Mouse (Mus musculus): ENCODE results near the gene Cox5b. TPM values are rescaled to one million over a fixed set of nuclear protein-coding genes. Genes with fewer than 3 reads are reported as not detected.
"Not testable (repeated sequence)": the region's sequence is repeated elsewhere in the genome, so short reads cannot be mapped to it uniquely, and the experiment has no call there.

Cox5b gene
- polyA plus RNA-seq, 1 experiment from 2014 or later = 496 TPM

- not testable (repeated sequence) for H3K9me3 ChIP-seq; H3K27me3 ChIP-seq (ENCODE audit: poor library complexity, severe bottlenecking)
- 78% methylated on average over 4 of the region's 4 CpGs for WGBS
These were observed 23.2 kb upstream of the Cox5b start for GRCm38 (mm10) chr1:36668007-36668406.

GRCm38 (mm10) chr1:36670256-36670655 lies 21.0 kb upstream of the Cox5b start:
- no peaks in the 10 kb centered on the region for H3K9me3 ChIP-seq
- 74% methylated on average over 4 of the region's 4 CpGs for WGBS
- H3K27me3 ChIP-seq (ENCODE audit: poor library complexity, severe bottlenecking) = no peaks in the 10 kb centered on the region
- peaks cover 13% of the 10 kb centered on the region for H3K4me1 ChIP-seq
- H3K27ac ChIP-seq = no peak overlapping the region
- H3K36me3 ChIP-seq (replicated peaks) = no peaks in the 10 kb centered on the region
- no peak overlapping the region for H3K4me3 ChIP-seq
- no peak for DNase-seq (ENCODE audit: extremely low spot score, low spot score)

More at GRCm38 (mm10) chr1:36668007-36668406, 23.2 kb upstream of the Cox5b start:
- H3K4me1 ChIP-seq = peaks cover 12% of the 10 kb centered on the region
- not testable (repeated sequence) for DNase-seq (ENCODE audit: extremely low spot score, low spot score); H3K36me3 ChIP-seq (replicated peaks); H3K4me3 ChIP-seq; H3K27ac ChIP-seq

GRCm38 (mm10) chr1:36671260-36671659 lies 20.0 kb upstream of the Cox5b start:
- Histone ChIP-seq H3K27ac (no peak overlapping the region), H3K36me3 (replicated peaks) (no peaks in the 10 kb centered on the region), H3K4me1 (0 out of 2 replicates have a peak, but pooled peaks cover 5% of the 10 kb centered on the region), H3K4me3 (no peak overlapping the region), H3K27me3 (ENCODE audit: poor library complexity, severe bottlenecking) (no peaks in the 10 kb centered on the region), H3K9me3 (no peaks in the 10 kb centered on the region)
- 92% methylated on average over 10 of the region's 10 CpGs for WGBS
- DNase-seq (ENCODE audit: extremely low spot score, low spot score) = no peak

- no peak overlapping the region for H3K27ac ChIP-seq
- no peak overlapping the region for H3K4me3 ChIP-seq
- no peaks in the 10 kb centered on the region for H3K9me3 ChIP-seq
- H3K4me1 ChIP-seq = 0 out of 2 replicates have a peak, but pooled peaks cover 5% of the 10 kb centered on the region
- DNase-seq (ENCODE audit: extremely low spot score, low spot score) = no peak
- WGBS = 57% methylated on average over 16 of the region's 16 CpGs
- H3K36me3 ChIP-seq (replicated peaks) = no peaks in the 10 kb centered on the region
- H3K27me3 ChIP-seq (ENCODE audit: poor library complexity, severe bottlenecking) = no peaks in the 10 kb centered on the region
These were observed 18.4 kb upstream of the Cox5b start for GRCm38 (mm10) chr1:36672648-36673350.

- H3K4me1 ChIP-seq = 0 out of 2 replicates have a peak, but pooled peaks cover 5% of the 10 kb centered on the region
- no peak overlapping the region for H3K27ac ChIP-seq
- 76% methylated on average over 3 of the region's 3 CpGs for WGBS
- no peaks in the 10 kb centered on the region for H3K9me3 ChIP-seq
- no peaks in the 10 kb centered on the region for H3K27me3 ChIP-seq (ENCODE audit: poor library complexity, severe bottlenecking)
- no peak for DNase-seq (ENCODE audit: extremely low spot score, low spot score)
- H3K4me3 ChIP-seq = no peak overlapping the region
- no peaks in the 10 kb centered on the region for H3K36me3 ChIP-seq (replicated peaks)
These were observed 16.3 kb upstream of the Cox5b start for GRCm38 (mm10) chr1:36674936-36675335.

- H3K4me1 ChIP-seq = peaks cover 14% of the 10 kb centered on the region
- H3K4me3 ChIP-seq = no peak overlapping the region
- H3K36me3 ChIP-seq (replicated peaks) = no peaks in the 10 kb centered on the region
- 41% methylated on average over 7 of the region's 7 CpGs for WGBS
- H3K27me3 ChIP-seq (ENCODE audit: poor library complexity, severe bottlenecking) = no peaks in the 10 kb centered on the region
- peaks cover 6% of the 10 kb centered on the region; the same call in 1 of the 2 replicates for H3K9me3 ChIP-seq
- H3K27ac ChIP-seq = no peak overlapping the region
- no peak for DNase-seq (ENCODE audit: extremely low spot score, low spot score)
These were observed 10.4 kb upstream of the Cox5b start for GRCm38 (mm10) chr1:36680893-36681292.

- Histone ChIP-seq H3K27ac (no peak within 1 kb of the TSS; the same call in none of the 2 replicates), H3K36me3 (replicated peaks) (no peaks in the 10 kb centered on the region), H3K4me3 (no peak within 1 kb of the TSS), H3K9me3 (peaks cover 6% of the 10 kb centered on the region; the same call in 1 of the 2 replicates), H3K27me3 (ENCODE audit: poor library complexity, severe bottlenecking) (no peaks in the 10 kb centered on the region), H3K4me1 (peaks cover 14% of the 10 kb centered on the region)
- no peak for DNase-seq (ENCODE audit: extremely low spot score, low spot score)
- WGBS = 93% methylated on average over 39 of the region's 39 CpGs
These were observed 8.5 kb upstream of the Cox5b start, which contains the start of gene Fam178b for GRCm38 (mm10) chr1:36682620-36683355. Gene Fam178b, minus strand, starts transcription at chr1:36683183.

- peak; percentile 71 for DNase-seq (ENCODE audit: extremely low spot score, low spot score)
- no peak overlapping the region for H3K4me3 ChIP-seq
- WGBS = 14% methylated on average over 13 of the region's 13 CpGs
- peak overlapping the region; percentile 20 for H3K27ac ChIP-seq
- H3K4me1 ChIP-seq = peaks cover 14% of the 10 kb centered on the region
- H3K27me3 ChIP-seq (ENCODE audit: poor library complexity, severe bottlenecking) = no peaks in the 10 kb centered on the region
- H3K36me3 ChIP-seq (replicated peaks) = no peaks in the 10 kb centered on the region
- peaks cover 6% of the 10 kb centered on the region; the same call in 1 of the 2 replicates for H3K9me3 ChIP-seq
These were observed 7.3 kb upstream of the Cox5b start for GRCm38 (mm10) chr1:36683810-36684467.

- WGBS = 61% methylated on average over 11 of the region's 11 CpGs
- H3K27ac ChIP-seq = peak overlapping the region; percentile 87
These were observed 496 bp upstream of the Cox5b start for GRCm38 (mm10) chr1:36690671-36691235.

GRCm38 (mm10) chr1:36694871-36695270 lies 3.6 kb downstream of the Cox5b start:
- Histone ChIP-seq H3K27ac (no peak overlapping the region), H3K36me3 (replicated peaks) (peaks cover 45% of the 10 kb centered on the region), H3K4me1 (peaks cover 19% of the 10 kb centered on the region), H3K27me3 (ENCODE audit: poor library complexity, severe bottlenecking) (no peaks in the 10 kb centered on the region), H3K9me3 (no peaks in the 10 kb centered on the region), H3K4me3 (no peak overlapping the region)
- 86% methylated on average over 6 of the region's 6 CpGs for WGBS
- no peak for DNase-seq (ENCODE audit: extremely low spot score, low spot score)

More at GRCm38 (mm10) chr1:36690671-36691235, 496 bp upstream of the Cox5b start:
- no peak for DNase-seq (ENCODE audit: extremely low spot score, low spot score)
- H3K4me3 ChIP-seq = peak overlapping the region; percentile 93
- no peaks in the 10 kb centered on the region for H3K9me3 ChIP-seq
- H3K36me3 ChIP-seq (replicated peaks) = peaks cover 28% of the 10 kb centered on the region
- H3K4me1 ChIP-seq = peaks cover 16% of the 10 kb centered on the region
- no peaks in the 10 kb centered on the region for H3K27me3 ChIP-seq (ENCODE audit: poor library complexity, severe bottlenecking)

- no peak for DNase-seq (ENCODE audit: extremely low spot score, low spot score)
- no peaks in the 10 kb centered on the region for H3K9me3 ChIP-seq
- peaks cover 61% of the 10 kb centered on the region for H3K36me3 ChIP-seq (replicated peaks)
- peaks cover 13% of the 10 kb centered on the region for H3K4me1 ChIP-seq
- no peak overlapping the region for H3K4me3 ChIP-seq
- no peak overlapping the region for H3K27ac ChIP-seq
- WGBS = 75% methylated on average over 6 of the region's 6 CpGs
- no peaks in the 10 kb centered on the region for H3K27me3 ChIP-seq (ENCODE audit: poor library complexity, severe bottlenecking)
These were observed 5.2 kb downstream of the Cox5b start for GRCm38 (mm10) chr1:36696411-36696810.

GRCm38 (mm10) chr1:36697030-36697429 lies 5.8 kb downstream of the Cox5b start:
- WGBS = 74% methylated on average over 5 of the region's 5 CpGs
- Histone ChIP-seq H3K27me3 (ENCODE audit: poor library complexity, severe bottlenecking) (no peaks in the 10 kb centered on the region), H3K36me3 (replicated peaks) (peaks cover 67% of the 10 kb centered on the region), H3K4me3 (no peak overlapping the region), H3K27ac (no peak overlapping the region), H3K9me3 (no peaks in the 10 kb centered on the region), H3K4me1 (peaks cover 9% of the 10 kb centered on the region)
- DNase-seq (ENCODE audit: extremely low spot score, low spot score) = no peak
